Mouse (Mus musculus) megakaryocyte, embryonic 14.5 days (primary cell): ENCODE measurements around the gene Mdm1. TPM values are rescaled to one million over a fixed set of nuclear protein-coding genes. Genes with fewer than 3 reads are reported as not detected.

Source experiments
- H3K27me3 ChIP-seq: replicated peaks from 2 replicates; pipeline ENCODE3; 2012; ENCODE audit warnings: inconsistent platforms
- H3K36me3 ChIP-seq: replicated peaks from 2 replicates; pipeline ENCODE3; 2012; ENCODE audit warnings: low read length, inconsistent platforms, mixed read lengths
- H3K4me1 ChIP-seq: 2 replicates; pipeline ENCODE4 v1.6.1; 2012; ENCODE audit warnings: inconsistent platforms
- H3K4me3 ChIP-seq: replicated peaks from 2 replicates; pipeline ENCODE3; 2012; ENCODE audit warnings: moderate library complexity, mild to moderate bottlenecking, inconsistent platforms
- H3K9me3 ChIP-seq: 2 replicates; pipeline ENCODE4 v1.6.1; 2012; ENCODE audit warnings: inconsistent platforms
- FLI1 ChIP-seq: IDR thresholded peaks from 2 replicates; pipeline ENCODE4 v1.6.1; 2012; ENCODE audit warnings: low read length, inconsistent platforms, mixed read lengths
- GATA1 ChIP-seq: IDR thresholded peaks from 3 replicates; pipeline ENCODE4 v1.6.1; 2012; ENCODE audit warnings: mixed read lengths, low read length, inconsistent platforms, borderline replicate concordance
- polyA plus RNA-seq: library from polyadenylated mRNA; stranded (reverse); fragments of >175 nt; gene quantifications from 2 replicates; pipeline ENCODE4 v1.2.3, GENCODE M21; 2012; ENCODE audit warnings: low replicate concordance; ENCODE audit not compliant: insufficient read depth

Gene Mdm1
- polyA plus RNA-seq = 11.5 and 54.4 TPM in 2 replicates

DNA sequence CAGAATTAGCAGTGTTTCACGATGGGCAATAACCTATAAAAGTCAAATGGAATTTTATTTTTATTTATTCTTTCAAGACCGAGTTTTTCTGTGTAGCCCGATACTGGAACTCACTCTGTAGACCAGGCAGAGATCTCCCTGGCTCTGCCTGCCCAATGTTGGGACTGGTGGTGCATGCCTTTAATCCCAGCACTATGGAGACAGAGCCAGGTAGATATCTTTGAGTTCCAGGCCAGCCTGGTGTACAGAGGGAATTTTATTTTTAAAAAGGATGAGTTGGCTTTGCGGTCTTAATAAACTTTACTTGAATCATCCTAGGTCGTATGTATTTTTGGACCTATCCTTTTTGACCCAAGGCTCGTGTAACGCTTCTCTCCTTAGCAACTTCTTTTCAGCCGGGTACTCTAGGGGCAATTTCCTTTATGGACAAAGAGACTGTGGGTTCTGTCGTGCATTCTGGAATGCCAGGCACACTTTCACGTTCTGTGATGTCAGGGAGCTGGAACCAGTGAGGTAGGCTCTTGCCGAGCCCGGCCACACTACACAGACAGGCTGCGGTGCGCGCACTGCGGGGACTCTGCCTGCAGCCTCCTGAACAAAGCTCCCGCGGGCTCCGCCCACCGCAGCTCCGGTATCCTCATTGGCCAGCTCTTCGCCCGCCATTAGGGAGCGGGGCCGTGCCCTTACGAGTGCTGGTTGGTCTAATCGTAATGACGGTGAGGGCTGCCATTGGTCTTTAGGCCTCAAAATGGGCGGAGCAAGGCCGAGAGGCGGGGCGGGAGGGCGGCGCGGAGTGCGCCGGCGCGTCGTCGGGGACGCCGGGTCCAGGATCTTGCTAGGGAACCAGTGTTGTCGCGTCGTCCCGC is at the start of gene Mdm1:
Mdm1 (plus strand) TSS at position 794 of the 866 bp plus-strand sequence.
- Histone ChIP-seq H3K4me1 (peaks cover 58% of the 10 kb centered on the region), H3K27me3 (no peaks in the 10 kb centered on the region), H3K36me3 (peaks cover 30% of the 10 kb centered on the region), H3K4me3 (peak within 1 kb of the TSS; percentile 98), H3K9me3 (no peaks in the 10 kb centered on the region)
- TF ChIP-seq GATA1 (no peak), FLI1 (no peak)

DNA sequence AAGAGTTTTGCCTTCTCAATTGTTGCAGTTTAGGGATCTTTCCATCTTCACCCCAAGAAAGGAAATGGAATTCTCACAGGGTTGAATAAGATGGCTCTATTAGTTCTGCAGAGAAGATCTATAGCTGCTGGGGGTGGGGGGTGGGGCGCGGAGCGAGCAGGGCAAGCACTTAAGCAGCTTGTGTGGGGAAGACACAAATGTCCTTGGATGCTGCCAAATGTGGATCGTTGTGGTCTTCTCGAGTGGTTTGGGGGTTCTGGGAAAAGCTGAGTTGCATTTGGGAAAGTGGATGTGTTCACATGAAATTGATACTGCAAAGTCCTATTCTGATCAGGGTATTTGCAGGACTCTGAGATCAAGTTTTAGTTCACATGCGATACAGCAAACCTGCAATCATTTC is 48.9 kb upstream of the Mdm1 start:
- peaks cover 20% of the 10 kb centered on the region for H3K36me3 ChIP-seq
- H3K27me3 ChIP-seq = no peaks in the 10 kb centered on the region
- no peak overlapping the region for H3K4me3 ChIP-seq
- TF ChIP-seq FLI1 (no peak), GATA1 (no peak)
- H3K9me3 ChIP-seq = peaks cover 24% of the 10 kb centered on the region
- peaks cover 46% of the 10 kb centered on the region for H3K4me1 ChIP-seq

DNA sequence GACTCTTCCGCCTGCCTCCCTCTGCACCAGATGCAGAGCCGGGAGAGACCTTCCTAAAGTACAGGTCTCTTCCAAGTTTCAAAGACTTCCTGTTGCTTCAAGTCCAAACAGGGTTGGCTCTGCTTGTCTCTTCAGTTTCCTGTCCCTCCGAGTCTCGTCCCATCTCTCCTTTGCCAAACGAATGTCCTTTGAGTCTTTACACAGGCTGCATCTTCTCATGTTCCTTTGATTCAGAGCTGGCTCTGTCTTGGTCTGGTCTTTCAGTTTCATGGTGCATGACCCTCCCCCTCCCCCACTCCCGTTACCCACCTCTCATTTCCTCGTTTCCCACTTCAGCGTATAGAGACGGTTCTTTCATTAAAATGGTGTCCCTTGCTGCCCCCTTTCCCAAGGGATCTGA is 47.9 kb upstream of the Mdm1 start:
- no peaks in the 10 kb centered on the region for H3K27me3 ChIP-seq
- peaks cover 51% of the 10 kb centered on the region for H3K4me1 ChIP-seq
- no peak overlapping the region for H3K4me3 ChIP-seq
- peaks cover 27% of the 10 kb centered on the region for H3K36me3 ChIP-seq
- no peak for TF ChIP-seq GATA1
- no peak for TF ChIP-seq FLI1
- peaks cover 34% of the 10 kb centered on the region for H3K9me3 ChIP-seq

DNA sequence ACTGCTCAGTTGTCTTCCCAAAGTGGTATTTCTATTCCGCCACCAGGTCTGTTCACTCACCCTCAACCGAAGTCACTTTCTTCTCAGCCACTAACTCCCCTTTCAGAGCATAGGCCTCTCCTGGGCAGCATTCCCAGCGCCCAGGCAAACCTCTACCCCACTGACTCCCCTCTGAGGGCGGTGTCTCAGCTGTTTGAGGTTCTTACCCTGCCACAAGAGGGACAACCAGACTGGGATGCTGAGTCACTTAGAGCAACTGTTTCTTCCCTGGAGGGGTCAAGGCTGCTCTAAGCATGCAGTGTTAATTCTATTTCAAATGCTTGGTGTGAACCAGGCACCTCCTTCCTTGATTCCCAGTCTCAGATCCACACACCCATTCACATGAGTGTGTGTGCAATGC is 46.8 kb upstream of the Mdm1 start:
- Histone ChIP-seq H3K4me1 (peaks cover 53% of the 10 kb centered on the region), H3K4me3 (no peak overlapping the region), H3K27me3 (no peaks in the 10 kb centered on the region), H3K36me3 (peaks cover 34% of the 10 kb centered on the region), H3K9me3 (peaks cover 43% of the 10 kb centered on the region)
- TF ChIP-seq GATA1 (no peak), FLI1 (no peak)

DNA sequence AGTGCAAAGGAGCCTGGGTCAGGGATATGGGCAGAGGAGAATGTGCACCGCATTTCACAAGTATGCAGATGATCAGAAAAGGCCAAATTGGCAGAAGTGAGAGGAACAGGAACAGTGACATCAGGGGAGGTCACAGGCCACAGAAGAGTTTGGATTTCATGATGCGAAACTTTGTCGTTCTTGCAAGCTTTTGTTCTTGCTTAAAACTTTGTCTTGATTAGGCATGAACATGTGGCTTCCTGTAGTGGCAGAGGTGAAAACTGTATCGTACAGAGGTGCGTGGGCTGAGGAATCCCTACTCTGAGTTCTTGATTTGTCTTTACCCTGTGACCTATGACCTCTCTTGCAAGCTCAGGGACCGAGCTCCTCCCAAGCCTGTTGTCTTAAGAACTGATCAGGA is 45.4 kb upstream of the Mdm1 start:
- no peaks in the 10 kb centered on the region for H3K27me3 ChIP-seq
- H3K36me3 ChIP-seq = peaks cover 37% of the 10 kb centered on the region
- TF ChIP-seq GATA1 = no peak
- no peak for TF ChIP-seq FLI1
- H3K9me3 ChIP-seq = peaks cover 43% of the 10 kb centered on the region
- no peak overlapping the region for H3K4me3 ChIP-seq
- H3K4me1 ChIP-seq = peaks cover 62% of the 10 kb centered on the region

DNA sequence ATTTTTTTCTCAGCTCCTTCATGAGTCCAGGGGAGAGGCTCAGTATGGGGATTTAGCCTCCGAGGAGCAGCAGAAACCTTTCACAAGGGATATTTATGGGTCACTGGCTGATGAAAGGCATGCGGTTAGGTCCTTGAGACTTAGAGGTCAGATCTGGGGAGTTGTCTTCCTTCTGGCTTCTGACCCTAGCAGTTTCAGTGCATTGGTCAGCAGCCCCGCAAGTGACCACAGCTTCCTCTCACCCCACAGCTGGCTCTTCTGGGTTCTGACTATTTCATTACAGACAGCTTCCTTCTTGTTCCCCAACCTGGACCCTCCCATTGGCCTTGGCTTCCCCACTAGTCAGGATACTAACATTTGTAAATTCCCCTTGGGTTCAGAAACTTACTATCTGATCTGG is 43.7 kb upstream of the Mdm1 start:
- no peak overlapping the region for H3K4me3 ChIP-seq
- no peak for TF ChIP-seq FLI1
- TF ChIP-seq GATA1 = no peak
- no peaks in the 10 kb centered on the region for H3K27me3 ChIP-seq
- H3K4me1 ChIP-seq = peaks cover 67% of the 10 kb centered on the region
- H3K36me3 ChIP-seq = peaks cover 37% of the 10 kb centered on the region
- H3K9me3 ChIP-seq = peaks cover 43% of the 10 kb centered on the region

DNA sequence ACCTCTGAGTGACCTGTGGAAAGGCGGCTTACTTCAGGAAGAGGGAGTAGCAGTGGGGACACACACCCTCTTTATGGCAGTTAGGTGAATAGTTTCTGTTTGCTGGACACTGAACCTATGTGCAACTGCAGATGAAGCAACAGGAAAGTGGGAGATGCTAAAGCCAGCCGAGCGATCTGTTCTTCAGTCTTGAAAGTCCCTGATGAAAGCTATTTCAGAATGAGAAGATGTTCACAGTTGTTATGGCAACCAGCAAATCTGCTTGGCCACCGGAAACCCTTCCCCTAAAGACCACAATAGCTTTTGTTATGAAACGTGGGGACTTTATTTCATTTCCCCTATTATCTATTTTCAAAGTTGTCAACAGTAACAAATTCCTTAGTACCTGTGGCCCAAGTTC is 41.0 kb upstream of the Mdm1 start:
- no peaks in the 10 kb centered on the region for H3K27me3 ChIP-seq
- TF ChIP-seq GATA1 = no peak
- no peak for TF ChIP-seq FLI1
- peaks cover 37% of the 10 kb centered on the region for H3K36me3 ChIP-seq
- no peak overlapping the region for H3K4me3 ChIP-seq
- H3K4me1 ChIP-seq = peaks cover 70% of the 10 kb centered on the region
- peaks cover 40% of the 10 kb centered on the region for H3K9me3 ChIP-seq

DNA sequence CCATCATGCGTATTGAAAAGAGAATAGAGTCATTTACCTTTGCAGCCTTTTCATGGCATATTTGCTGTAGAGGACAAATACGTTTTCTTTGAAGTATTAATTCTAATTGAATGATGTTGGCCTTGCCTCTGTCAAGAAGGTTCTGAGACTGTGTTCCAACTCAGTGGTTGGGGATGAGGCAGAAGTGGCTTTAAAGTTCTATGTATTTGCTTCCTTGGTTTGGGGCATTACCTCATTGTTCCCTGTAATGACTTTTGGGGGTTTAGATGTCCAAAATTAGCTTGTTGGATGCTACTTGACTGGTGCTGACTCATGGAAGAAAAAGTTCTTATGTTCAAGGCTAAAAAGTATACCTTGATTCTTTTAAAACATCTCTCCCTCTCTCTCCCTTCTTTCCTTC is 40.6 kb upstream of the Mdm1 start:
- TF ChIP-seq GATA1 = no peak
- no peak for TF ChIP-seq FLI1
- H3K4me3 ChIP-seq = no peak overlapping the region
- peaks cover 36% of the 10 kb centered on the region for H3K9me3 ChIP-seq
- no peaks in the 10 kb centered on the region for H3K27me3 ChIP-seq
- peaks cover 71% of the 10 kb centered on the region for H3K4me1 ChIP-seq
- peaks cover 32% of the 10 kb centered on the region for H3K36me3 ChIP-seq

DNA sequence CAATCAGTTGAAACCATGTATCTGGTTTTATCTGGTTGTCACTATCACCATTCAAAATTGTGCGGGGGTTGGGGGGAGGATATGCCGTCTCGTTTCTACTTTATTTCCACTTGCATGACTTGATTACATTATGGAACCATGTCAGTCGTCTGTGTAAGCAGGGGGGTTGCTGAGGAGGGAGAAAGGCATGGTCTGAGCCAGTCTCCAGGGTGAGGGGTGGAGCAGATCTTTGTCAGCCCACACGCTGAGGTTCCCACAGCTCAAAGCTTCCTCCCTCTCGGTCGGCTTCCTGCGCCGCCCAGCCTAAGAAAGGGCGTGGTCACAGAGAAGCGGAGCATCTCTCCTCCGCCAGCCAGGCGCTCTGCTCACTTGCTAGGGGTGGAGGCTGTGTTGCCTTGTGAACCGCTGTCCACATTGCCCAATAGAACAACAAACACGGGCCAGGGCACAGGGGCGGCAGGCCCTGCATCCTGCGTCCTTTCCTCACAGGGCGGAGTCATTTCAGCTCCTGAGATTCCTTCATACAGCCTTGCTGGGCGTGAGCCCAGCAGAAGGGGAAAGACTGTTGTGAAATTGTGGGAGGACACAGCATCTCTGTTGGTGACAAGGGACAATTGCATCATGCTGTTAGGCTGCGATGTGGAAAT is 38.5 kb upstream of the Mdm1 start:
- Histone ChIP-seq H3K4me3 (peak overlapping the region; percentile 90), H3K27me3 (no peaks in the 10 kb centered on the region), H3K36me3 (peaks cover 13% of the 10 kb centered on the region), H3K4me1 (peaks cover 72% of the 10 kb centered on the region), H3K9me3 (peaks cover 16% of the 10 kb centered on the region)
- TF ChIP-seq GATA1 (no peak), FLI1 (no peak)

DNA sequence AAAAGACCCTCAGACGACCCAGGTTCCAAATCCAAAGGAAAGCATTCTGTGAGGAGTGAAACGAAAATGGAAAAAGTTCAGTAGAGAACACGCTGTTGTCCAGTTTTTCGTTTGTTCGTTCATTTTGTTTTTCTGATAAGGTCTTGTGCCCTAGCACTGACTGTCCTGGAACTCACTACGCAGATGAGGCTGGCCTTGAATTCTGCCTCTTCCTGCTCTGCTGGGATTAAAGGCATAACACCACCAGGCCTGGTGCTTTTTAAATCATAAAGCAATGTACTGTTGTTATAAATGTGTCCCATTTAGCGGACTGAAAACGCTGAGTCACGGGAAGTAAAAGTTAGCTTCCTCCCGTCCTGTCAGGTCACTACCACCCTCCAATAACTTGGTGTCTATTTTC is 37.7 kb upstream of the Mdm1 start:
- TF ChIP-seq GATA1 (no peak), FLI1 (no peak)
- peaks cover 8% of the 10 kb centered on the region for H3K9me3 ChIP-seq
- H3K27me3 ChIP-seq = no peaks in the 10 kb centered on the region
- H3K4me3 ChIP-seq = no peak overlapping the region
- peaks cover 8% of the 10 kb centered on the region for H3K36me3 ChIP-seq
- peaks cover 69% of the 10 kb centered on the region for H3K4me1 ChIP-seq
